Comparison of ENCODE assay signal across 23 mouse cellular contexts in genomic region chr17:67687505-67687904, GRCm38 (mm10). TPM values are rescaled to one million over a fixed set of nuclear protein-coding genes. Genes with fewer than 3 reads are reported as not detected.
"Had no signal": no experiment of that assay in that cellular context is flagged by ENCODE, and none has a peak within 500 bp of the region (broad histone marks: within the 10 kb centered on the region; RNA-seq: fewer than 3 reads in every experiment).

No protein-coding gene starts in this region.

- H3K4me3 ChIP-seq: midbrain, embryonic 10.5 days; midbrain, embryonic 12.5 days; myocyte; stomach, embryonic 15.5 days had no signal

- H3K4me2 ChIP-seq: lung, embryonic 14.5 days; midbrain, embryonic 12.5 days; stomach, embryonic 15.5 days had no signal

- DNase-seq: lung, adult 18-20 months; lung, embryonic 14.5 days; lung, postnatal 10 days; lung, postnatal 4 days; midbrain, embryonic 14.5 days; right cerebral cortex, postnatal 14 days; thymus, adult 2 months; thymus, postnatal 25 days; thymus, postnatal 4 days had no signal

- H3K27me3 ChIP-seq: midbrain, embryonic 12.5 days; stomach, embryonic 15.5 days had no signal

- H3K36me3 ChIP-seq: midbrain, embryonic 10.5 days; midbrain, embryonic 12.5 days; stomach, embryonic 15.5 days had no signal

- H3K9ac ChIP-seq: liver, embryonic 14.5 days; lung, embryonic 14.5 days; midbrain, embryonic 12.5 days; stomach, embryonic 15.5 days had no signal

- H3K27ac ChIP-seq: liver, embryonic 14.5 days; midbrain, embryonic 10.5 days; midbrain, embryonic 12.5 days; stomach, embryonic 15.5 days; stomach, postnatal 0 days had no signal

- H3K9me3 ChIP-seq: midbrain, embryonic 10.5 days; midbrain, embryonic 12.5 days; stomach, embryonic 15.5 days had no signal

- ATAC-seq: midbrain, embryonic 16.5 days had no signal

- H3K4me1 ChIP-seq: midbrain, embryonic 12.5 days had no signal

RNA-seq across cellular contexts. Expression of gene Lama1, which starts 9.6 kb away (rescaled TPM):
- total RNA-seq: megakaryocyte, adult 5-6 weeks; megakaryocyte-erythroid progenitor cell, adult 5-6 weeks; neutrophil, adult 5-6 weeks had no signal

RNA-seq across cellular contexts. Expression of gene Lrrc30, which starts 55.0 kb away (rescaled TPM):
- total RNA-seq: megakaryocyte, adult 5-6 weeks; megakaryocyte-erythroid progenitor cell, adult 5-6 weeks; neutrophil, adult 5-6 weeks had no signal
- polyA plus RNA-seq: liver, embryonic 14.5 days; liver, embryonic 16.5 days; lung, embryonic 14.5 days; lung, embryonic 16.5 days; midbrain, embryonic 10.5 days; midbrain, embryonic 12.5 days; midbrain, embryonic 14.5 days; midbrain, embryonic 16.5 days; spleen, adult 2 months; stomach, embryonic 15.5 days; stomach, postnatal 0 days; thymus, adult 2 months; urinary bladder, adult 2 months had no signal
